Mouse (Mus musculus) kidney, adult 2 months (tissue): ENCODE data around the gene Gm21985. TPM values are rescaled to one million over a fixed set of nuclear protein-coding genes. Genes with fewer than 3 reads are reported as not detected.
"Not testable (repeated sequence)": the region's sequence is repeated elsewhere in the genome, so short reads cannot be mapped to it uniquely, and the experiment has no call there.

ENCODE experiments used
- DNase-seq: peaks from one replicate; pipeline ENCODE4 v3.0.0; 2021
- H3K27ac ChIP-seq: fragments of 200-500 bp; 2 replicates; pipeline ENCODE4 v1.5.1; 2012; ENCODE audit warnings: low read depth, low read length, control low read depth, inconsistent platforms; ENCODE audit not compliant: insufficient read depth
- H3K27me3 ChIP-seq: fragments of 200-500 bp; replicated peaks from 2 replicates; pipeline ENCODE4 v1.6.1; 2012; ENCODE audit warnings: mild to moderate bottlenecking, moderate library complexity, low read length, inconsistent platforms; ENCODE audit not compliant: control insufficient read depth, insufficient read depth
- H3K36me3 ChIP-seq: fragments of 200-500 bp; 2 replicates; pipeline ENCODE4 v1.6.1; 2012; ENCODE audit warnings: mild to moderate bottlenecking, moderate library complexity, low read length, inconsistent platforms; ENCODE audit not compliant: control insufficient read depth, insufficient read depth
- H3K4me1 ChIP-seq: fragments of 200-500 bp; 2 replicates; pipeline ENCODE4 v1.6.1; 2011; ENCODE audit warnings: low read length; ENCODE audit not compliant: control insufficient read depth, insufficient read depth
- H3K4me3 ChIP-seq: fragments of 200-500 bp; 2 replicates; pipeline ENCODE4 v1.5.1; 2011; ENCODE audit warnings: mild to moderate bottlenecking, low read depth, low read length, control low read depth; ENCODE audit not compliant: insufficient read depth
- CTCF ChIP-seq: fragments of 200-500 bp; conservative IDR thresholded peaks from 2 replicates; pipeline ENCODE4 v1.5.1; 2011; ENCODE audit warnings: low read depth, mild to moderate bottlenecking, control low read depth, low read length, moderate library complexity, mixed read lengths; ENCODE audit not compliant: insufficient read depth, insufficient read length
- POLR2A ChIP-seq: fragments of 200-500 bp; IDR thresholded peaks from one replicate; pipeline ENCODE4 v1.6.1; 2011; ENCODE audit warnings: low read depth, low read length, control low read depth
- WGBS: fragments of 180-500 bp; shearing (Covaris S2); methylation state at CpG from one replicate; pipeline ENCODE4 v1.1.7; 2018; 5-methylcytosine and 5-hydroxymethylcytosine counted together
- polyA plus RNA-seq: library from polyadenylated mRNA; depleted of rRNA; stranded (reverse); fragments of >200 nt; gene quantifications from 2 replicates; pipeline ENCODE4 v1.2.3, GENCODE M21; 2012

The Gm21985 gene
- polyA plus RNA-seq, 1 experiment, result not detected

DNA sequence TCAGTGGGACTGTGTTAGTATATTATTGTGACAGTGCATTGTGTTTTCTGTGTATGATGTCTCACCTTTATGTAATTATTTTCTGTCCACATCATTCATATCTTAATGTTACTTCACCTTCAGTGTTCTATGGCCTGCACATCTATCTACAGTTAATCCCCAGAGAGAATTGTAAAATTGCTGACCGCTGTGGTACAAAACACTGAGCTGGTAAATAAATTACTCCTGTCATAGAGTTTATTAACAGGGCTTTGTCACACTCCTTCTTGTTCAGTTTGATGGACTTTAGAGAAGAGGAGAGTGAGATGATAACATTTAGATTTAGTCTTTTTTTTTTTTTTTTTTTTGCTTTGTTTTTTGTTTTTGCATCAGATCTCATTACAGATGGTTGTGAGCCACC, 16.7 kb downstream of the Gm21985 start:
- no peaks in the 10 kb centered on the region for H3K36me3 ChIP-seq
- peaks cover 11% of the 10 kb centered on the region; the same call in 1 of the 2 replicates for H3K4me1 ChIP-seq
- peak; percentile 70 for DNase-seq
- H3K27ac ChIP-seq, result peak overlapping the region; percentile 68
- TF ChIP-seq CTCF (no peak), POLR2A (no peak)
- no peak overlapping the region for H3K4me3 ChIP-seq
- no peaks in the 10 kb centered on the region for H3K27me3 ChIP-seq
- 56% methylated on average over 1 of the region's 1 CpGs for WGBS

GRCm38 (mm10) chr2:112284363-112285030, 18.4 kb downstream of the Gm21985 start:
- TF ChIP-seq CTCF (no peak), POLR2A (peak; percentile 43)
- H3K4me3 ChIP-seq, result peak overlapping the region; percentile 63
- H3K36me3 ChIP-seq, result no peaks in the 10 kb centered on the region
- no peaks in the 10 kb centered on the region for H3K27me3 ChIP-seq
- peak overlapping the region; percentile 72 for H3K27ac ChIP-seq
- peaks cover 17% of the 10 kb centered on the region; the same call in 1 of the 2 replicates for H3K4me1 ChIP-seq
- peak; percentile 93 for DNase-seq
- 6% methylated on average over 21 of the region's 21 CpGs for WGBS

GRCm38 (mm10) chr2:112285031-112285390, 18.9 kb downstream of the Gm21985 start:
- H3K27ac ChIP-seq, result peak overlapping the region; percentile 72; the same call in 1 of the 2 replicates
- peak; percentile 52 for DNase-seq
- H3K36me3 ChIP-seq, result no peaks in the 10 kb centered on the region
- WGBS, result 40% methylated on average over 6 of the region's 6 CpGs
- peaks cover 17% of the 10 kb centered on the region; the same call in 1 of the 2 replicates for H3K4me1 ChIP-seq
- TF ChIP-seq CTCF (no peak), POLR2A (no peak)
- H3K4me3 ChIP-seq, result peak overlapping the region; percentile 63; the same call in 1 of the 2 replicates
- no peaks in the 10 kb centered on the region for H3K27me3 ChIP-seq

DNA sequence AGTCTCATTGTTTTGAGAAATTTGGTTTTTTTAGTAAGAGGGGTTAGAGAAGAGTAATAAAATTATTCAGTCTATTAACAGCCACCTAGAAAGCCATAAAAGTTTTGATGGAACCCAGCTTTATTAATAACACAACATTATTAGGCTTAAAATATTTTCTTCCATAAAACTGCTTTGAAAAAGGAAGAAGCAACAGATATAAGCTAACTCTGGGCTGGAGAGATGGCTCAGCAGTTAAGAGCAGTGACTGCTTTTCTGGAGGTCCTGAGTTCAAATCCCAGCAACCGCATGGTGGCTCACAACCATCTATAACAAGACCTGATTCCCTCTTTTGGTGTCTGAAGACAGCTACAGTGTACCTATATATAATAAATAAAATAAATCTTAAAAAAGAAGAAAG, 19.9 kb downstream of the Gm21985 start:
- not testable (repeated sequence) for H3K36me3 ChIP-seq, DNase-seq, H3K27ac ChIP-seq, H3K27me3 ChIP-seq, H3K4me3 ChIP-seq
- peaks cover 17% of the 10 kb centered on the region; the same call in 1 of the 2 replicates for H3K4me1 ChIP-seq
- 94% methylated on average over 1 of the region's 1 CpGs for WGBS

DNA sequence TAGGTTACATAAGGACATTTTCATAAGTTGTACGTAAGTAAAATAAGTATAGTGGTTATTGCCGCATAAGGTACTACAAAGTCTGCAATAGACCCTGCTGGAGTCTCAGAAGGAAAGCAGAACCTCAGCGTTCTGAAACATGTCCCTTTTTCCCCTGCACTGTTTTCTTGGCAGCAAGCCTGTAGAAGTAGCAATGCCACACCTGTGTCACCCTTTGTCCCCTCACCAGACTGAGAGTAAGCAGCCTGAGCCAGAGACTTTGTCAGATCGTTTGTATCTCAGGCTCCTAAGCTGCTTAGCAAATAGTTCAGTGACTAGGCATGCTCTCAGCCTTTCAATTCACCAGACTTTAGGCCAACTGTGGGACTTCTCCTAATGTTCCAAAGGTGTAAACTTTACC, 20.9 kb downstream of the Gm21985 start:
- WGBS, result 49% methylated on average over 4 of the region's 4 CpGs
- Histone ChIP-seq H3K27ac (no peak overlapping the region), H3K4me1 (peaks cover 17% of the 10 kb centered on the region; the same call in 1 of the 2 replicates), H3K27me3 (no peaks in the 10 kb centered on the region), H3K4me3 (no peak overlapping the region), H3K36me3 (no peaks in the 10 kb centered on the region)
- TF ChIP-seq CTCF (no peak), POLR2A (no peak)
- peak; percentile 54 for DNase-seq

DNA sequence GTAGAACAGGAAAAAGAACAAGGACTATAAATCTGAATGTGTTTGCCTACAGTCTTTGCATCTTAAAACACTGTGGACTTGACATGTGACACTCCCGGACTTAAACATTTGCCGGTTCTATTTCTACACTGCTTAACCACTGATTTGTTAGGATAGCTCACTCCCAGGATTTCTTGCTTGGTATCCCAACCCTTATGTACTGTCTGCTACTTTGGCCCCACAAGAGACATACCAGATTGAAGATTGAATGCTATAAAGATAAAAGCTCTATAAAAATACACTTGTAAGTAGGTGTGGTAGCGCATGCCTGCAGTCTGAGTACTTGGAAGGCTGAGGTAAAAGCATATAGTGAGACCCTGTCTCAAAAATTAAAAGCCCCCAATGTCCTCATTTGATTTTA, 23.4 kb downstream of the Gm21985 start:
- 86% methylated on average over 3 of the region's 3 CpGs for WGBS
- Histone ChIP-seq H3K4me1 (peaks cover 14% of the 10 kb centered on the region; the same call in 1 of the 2 replicates), H3K27me3 (no peaks in the 10 kb centered on the region), H3K36me3 (no peaks in the 10 kb centered on the region), H3K27ac (no peak overlapping the region), H3K4me3 (no peak overlapping the region)
- DNase-seq, result no peak
- no peak for TF ChIP-seq CTCF
- TF ChIP-seq POLR2A, result no peak

GRCm38 (mm10) chr2:112292823-112293222, 26.7 kb downstream of the Gm21985 start:
- Histone ChIP-seq H3K36me3 (no peaks in the 10 kb centered on the region), H3K27ac (no peak overlapping the region), H3K4me1 (peaks cover 17% of the 10 kb centered on the region; the same call in 1 of the 2 replicates), H3K27me3 (no peaks in the 10 kb centered on the region), H3K4me3 (no peak overlapping the region)
- 87% methylated on average over 2 of the region's 2 CpGs for WGBS
- DNase-seq, result no peak
- TF ChIP-seq POLR2A (no peak), CTCF (no peak)

DNA sequence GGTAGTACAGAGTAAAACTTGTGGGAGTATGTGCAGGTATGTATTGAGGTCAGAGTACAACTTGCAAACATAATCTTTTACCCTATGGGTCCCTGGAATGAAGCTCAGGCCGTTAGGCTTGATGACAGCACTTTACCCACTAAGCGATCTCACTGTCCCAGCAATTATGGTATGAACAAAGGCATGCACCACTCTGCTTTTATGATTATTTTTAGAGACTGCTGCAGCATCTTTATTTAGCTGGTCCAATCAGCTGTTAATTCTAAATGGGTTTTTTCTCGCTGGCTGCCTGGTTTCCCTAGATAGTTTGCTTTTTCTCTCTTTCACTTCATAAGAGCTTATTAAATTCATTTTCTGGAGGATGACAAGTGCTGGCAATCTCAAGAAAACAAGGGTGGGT, 30.1 kb downstream of the Gm21985 start:
- 76% methylated on average over 3 of the region's 3 CpGs for WGBS
- Histone ChIP-seq H3K27ac (no peak overlapping the region), H3K36me3 (no peaks in the 10 kb centered on the region), H3K27me3 (no peaks in the 10 kb centered on the region), H3K4me3 (no peak overlapping the region), H3K4me1 (peaks cover 24% of the 10 kb centered on the region; the same call in 1 of the 2 replicates)
- DNase-seq, result no peak
- TF ChIP-seq POLR2A, result no peak
- TF ChIP-seq CTCF, result no peak
